Mouse (Mus musculus) MEL (cell line): ENCODE measurements around the gene Stk11.

ENCODE experiments used
- ELF1 ChIP-seq: IDR thresholded peaks from 2 replicates; pipeline ENCODE4 v1.6.1; 2014; ENCODE audit warnings: low read depth, mild to moderate bottlenecking, inconsistent platforms, low read length, improper control_type of control experiment, moderate library complexity
- GATA1 ChIP-seq: IDR thresholded peaks from 2 replicates; pipeline ENCODE4 v1.6.1; 2011; ENCODE audit warnings: low read depth, low read length, improper control_type of control experiment
- MAZ ChIP-seq: IDR thresholded peaks from 2 replicates; pipeline ENCODE4 v1.6.1; 2012; ENCODE audit warnings: low read depth, mild to moderate bottlenecking, inconsistent platforms, low read length, improper control_type of control experiment
- MXI1 ChIP-seq: IDR thresholded peaks from 2 replicates; pipeline ENCODE4 v1.6.1; 2011; ENCODE audit warnings: mild to moderate bottlenecking, low read depth, low read length, improper control_type of control experiment
- POLR2A ChIP-seq, 2 experiments: IDR thresholded peaks; 2 replicates each; pipeline ENCODE4 v1.6.1; 2011 to 2012; ENCODE audit warnings: low read length in 2 of 2, mild to moderate bottlenecking in 2 of 2, control low read depth in 1 of 2, improper control_type of control experiment in 1 of 2, low read depth in 1 of 2, moderate library complexity in 1 of 2; ENCODE audit not compliant: control insufficient read depth in 1 of 2, insufficient read depth in 1 of 2, poor library complexity in 1 of 2
- TAL1 ChIP-seq: IDR thresholded peaks from 2 replicates; pipeline ENCODE4 v1.6.1; 2012; ENCODE audit warnings: mild to moderate bottlenecking, inconsistent platforms, low read length, moderate library complexity, mixed read lengths
- TBP ChIP-seq: IDR thresholded peaks from 2 replicates; pipeline ENCODE4 v1.8.0; 2011; ENCODE audit warnings: low read depth, low read length, improper control_type of control experiment
- ZNF384 ChIP-seq: IDR thresholded peaks from 2 replicates; pipeline ENCODE4 v1.6.1; 2012; ENCODE audit warnings: low read depth, mild to moderate bottlenecking, inconsistent platforms, low read length, improper control_type of control experiment

- TF ChIP-seq ELF1: no peak; the same call in 1 of the 2 replicates
- peak; percentile 88 for TF ChIP-seq TBP
- peak; percentile 94 for TF ChIP-seq MAZ
- peak; percentile 47 to 78; a peak in 2 of 4 replicates for TF ChIP-seq POLR2A (IDR thresholded peaks at IDR 0.05; ENCODE audit: control insufficient read depth in 1 of 2, insufficient read depth in 1 of 2, low read depth in 1 of 2, low read length in 2 of 2, poor library complexity in 1 of 2)
- TF ChIP-seq TAL1: no peak
- TF ChIP-seq ZNF384: peak; percentile 98
- peak; percentile 84 for TF ChIP-seq MXI1
- TF ChIP-seq GATA1: peak; percentile 44; the same call in 1 of the 2 replicates
Measured at GRCm38 (mm10) chr10:80149291-80150225, 34.0 kb downstream of the Stk11 start.
